Mouse (Mus musculus) small intestine, adult 2 months (tissue): Measurements from ENCODE around the gene C8g.

Experiments used
- CTCF ChIP-seq: fragments of 200-500 bp; IDR thresholded peaks from 2 replicates; pipeline ENCODE4 v1.5.1; 2012; ENCODE audit warnings: low read depth, mild to moderate bottlenecking, control low read depth, inconsistent platforms, low read length, moderate library complexity, mixed read lengths; ENCODE audit not compliant: insufficient replicate concordance, insufficient read length; ENCODE audit errors: extremely low read depth
- POLR2A ChIP-seq: fragments of 200-500 bp; IDR thresholded peaks from 2 replicates; pipeline ENCODE4 v1.6.1; 2012; ENCODE audit warnings: low read depth, mild to moderate bottlenecking, control low read depth, inconsistent platforms, low read length, moderate library complexity

DNA sequence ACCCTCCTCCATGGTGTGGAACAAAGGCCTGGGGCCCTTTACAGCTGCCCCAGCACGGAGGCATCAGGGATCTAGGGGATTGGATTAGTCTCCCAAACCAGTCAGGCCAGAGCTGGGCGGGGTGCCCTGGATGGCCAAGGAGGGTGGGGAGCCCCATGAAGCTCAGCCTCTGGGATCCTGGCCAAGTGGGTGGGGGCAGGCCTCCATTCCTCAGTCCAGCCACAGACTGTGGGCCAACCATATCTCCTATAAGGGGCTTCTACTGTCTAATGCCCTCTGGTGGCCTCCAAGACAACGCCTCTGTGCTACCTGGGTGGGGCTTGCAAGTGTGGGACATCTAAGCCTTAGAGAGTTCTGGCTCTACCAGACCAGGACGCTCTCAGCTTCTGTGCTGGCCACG lies 42.6 kb downstream of the C8g start:
- TF ChIP-seq POLR2A (no peak), CTCF (no peak)
